ENCODE assay signal across 8 mouse cellular contexts in genomic region chr4:144898036-144898649, GRCm38 (mm10). TPM values are rescaled to one million over a fixed set of nuclear protein-coding genes. Genes with fewer than 3 reads are reported as not detected.
DNase-seq lines count a peak whose midpoint lies in the region; ATAC-seq lines count a peak whose summit lies in the region.

No protein-coding gene starts in this region.

- no peaks in the 10 kb centered on the region for H3K9me3 ChIP-seq in kidney, embryonic 16.5 days (ENCODE audit: low read length)

- peak overlapping the region; percentile 70; the same call in 1 of the 2 replicates for H3K4me2 ChIP-seq in kidney, embryonic 16.5 days (replicated peaks; ENCODE audit: low read depth, low read length)

- H3K9ac ChIP-seq in kidney, embryonic 16.5 days (replicated peaks; ENCODE audit: low read length), result no peak overlapping the region

- no peak overlapping the region for H3K4me3 ChIP-seq in kidney, embryonic 16.5 days (ENCODE audit: low read length)

- peak overlapping the region; percentile 80 for H3K27ac ChIP-seq in kidney, embryonic 16.5 days (ENCODE audit: low read length)

- 54% methylated on average over 6 of the region's 6 CpGs for WGBS in kidney, embryonic 16.5 days

- peaks cover 28% of the 10 kb centered on the region for H3K36me3 ChIP-seq in kidney, embryonic 16.5 days (ENCODE audit: insufficient read depth, low read length)

- H3K27me3 ChIP-seq in kidney, embryonic 16.5 days (ENCODE audit: insufficient read depth, low read length), result no peaks in the 10 kb centered on the region

- peaks cover 67% of the 10 kb centered on the region for H3K4me1 ChIP-seq in kidney, embryonic 16.5 days (ENCODE audit: insufficient read depth, low read length)

- peak; percentile 44 for DNase-seq in embryo, embryonic 10 days (ENCODE audit: low spot score)
- no peak for DNase-seq in embryo, embryonic 10.5 days (ENCODE audit: low spot score)
- DNase-seq in heart, adult 8-10 months (ENCODE audit: low spot score), result peak; percentile 91
- DNase-seq in mesoderm, embryonic 11.5 days (ENCODE audit: low read depth, low spot score), result peak; percentile 9
- no peak for DNase-seq in left cerebral cortex, adult 18-20 months (ENCODE audit: low spot score in 2 of 2)
- DNase-seq in right cerebral cortex, postnatal 10 days (ENCODE audit: low spot score in 2 of 2), result no peak

- ATAC-seq in kidney, embryonic 16.5 days (ENCODE audit: low FRiP score, low TSS enrichment), result peak; percentile 29
- ATAC-seq in cerebellum, adult (ENCODE audit: insufficient number of reproducible peaks, low FRiP score, low TSS enrichment), result no peak

RNA-seq across cellular contexts. Expression of gene Dhrs3, which starts 5.5 kb away (rescaled TPM):
- total RNA-seq in heart, adult 8-10 months (2022), result 100 to 1,000 TPM in 3 of 4 experiments, 10 to 100 TPM in 1; 98.8 to 151 (median 131) TPM
- polyA plus RNA-seq in kidney, embryonic 16.5 days (2015; fragmentation: Nextera tagmentation; extraction: Ambion mirVana), result 210 and 217 TPM in 2 replicates
- 10 to 100 TPM; 32.3 to 34.8 TPM for total RNA-seq in left cerebral cortex, adult 18-20 months (2021)

Comparison
In these comparisons a context has a peak if more than half of its experiments do, and no peak if none do; other contexts are left out.
1. DNase-seq: peak in embryo, embryonic 10 days (single experiment), heart, adult 8-10 months (single experiment) and mesoderm, embryonic 11.5 days (single experiment); none in embryo, embryonic 10.5 days (single experiment), left cerebral cortex, adult 18-20 months (0 of 2) and right cerebral cortex, postnatal 10 days (0 of 2).